Mouse (Mus musculus) spleen, postnatal 14 days (tissue): ENCODE measurements around the gene Wapl.

ENCODE experiments used
- DNase-seq, 2 experiments: peaks; one replicate each; pipeline ENCODE4 v3.0.0; 2021 to 2022; ENCODE audit warnings: low spot score in 2 of 2

Wapl gene

DNA sequence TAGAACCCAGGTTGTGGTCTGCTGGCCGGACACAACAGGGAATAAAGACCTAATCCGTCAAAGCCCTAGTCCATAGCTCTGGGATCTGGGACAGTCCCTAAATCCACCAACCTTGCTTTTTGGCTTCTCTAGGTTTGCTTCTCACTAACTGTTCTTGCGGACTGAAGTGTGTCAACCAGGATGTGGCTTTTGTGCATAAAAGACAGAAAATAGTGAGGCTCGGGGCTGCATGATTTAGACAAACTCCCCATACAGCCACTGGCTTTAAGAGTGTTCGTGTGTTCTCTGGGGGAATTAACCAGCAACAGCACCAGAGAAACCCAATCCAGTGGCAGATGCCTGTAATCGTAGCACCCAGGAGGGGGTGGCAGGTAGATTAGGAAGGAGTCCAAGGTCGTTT, 98.4 kb downstream of the Wapl start:
- no peak for DNase-seq

DNA sequence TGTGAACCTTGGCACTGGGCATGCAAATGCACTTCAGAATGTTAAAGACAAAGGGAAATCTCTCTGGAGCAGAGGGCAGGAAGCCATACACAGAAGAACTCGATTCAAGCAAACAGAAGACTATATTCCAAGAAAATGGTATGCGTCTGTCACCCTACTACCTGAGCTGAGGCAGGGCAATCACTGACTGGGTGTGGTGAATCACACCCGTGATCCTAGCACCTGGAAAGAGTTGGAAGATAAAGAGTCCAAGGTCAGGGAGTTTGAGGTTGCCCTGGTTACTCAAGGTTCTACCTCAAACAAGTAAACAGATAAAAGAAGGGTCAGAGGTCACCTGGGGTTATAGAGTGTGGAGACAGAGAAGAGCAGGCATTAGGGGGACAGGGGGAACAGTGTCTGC, 100.0 kb downstream of the Wapl start:
- no peak for DNase-seq

DNA sequence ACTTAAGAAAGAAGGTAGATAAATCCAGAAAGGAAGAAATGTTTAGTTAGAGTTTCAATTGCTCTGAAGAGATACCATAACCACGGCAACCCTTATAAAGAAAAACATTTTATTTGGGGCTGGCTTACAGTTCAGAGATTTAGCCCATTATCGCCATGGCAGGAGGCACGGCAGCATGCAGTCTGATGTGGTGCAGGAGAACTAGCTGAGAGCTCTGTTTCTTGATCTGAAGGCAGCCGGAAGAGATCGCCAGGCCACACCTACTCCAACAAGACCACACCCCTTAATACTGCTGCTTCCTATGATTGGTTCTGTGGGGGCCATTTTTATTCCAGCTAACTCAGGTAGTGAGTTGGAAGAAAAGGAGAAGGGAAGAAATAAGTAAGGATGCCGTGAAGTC, 100.5 kb downstream of the Wapl start:
- DNase-seq, result no peak

DNA sequence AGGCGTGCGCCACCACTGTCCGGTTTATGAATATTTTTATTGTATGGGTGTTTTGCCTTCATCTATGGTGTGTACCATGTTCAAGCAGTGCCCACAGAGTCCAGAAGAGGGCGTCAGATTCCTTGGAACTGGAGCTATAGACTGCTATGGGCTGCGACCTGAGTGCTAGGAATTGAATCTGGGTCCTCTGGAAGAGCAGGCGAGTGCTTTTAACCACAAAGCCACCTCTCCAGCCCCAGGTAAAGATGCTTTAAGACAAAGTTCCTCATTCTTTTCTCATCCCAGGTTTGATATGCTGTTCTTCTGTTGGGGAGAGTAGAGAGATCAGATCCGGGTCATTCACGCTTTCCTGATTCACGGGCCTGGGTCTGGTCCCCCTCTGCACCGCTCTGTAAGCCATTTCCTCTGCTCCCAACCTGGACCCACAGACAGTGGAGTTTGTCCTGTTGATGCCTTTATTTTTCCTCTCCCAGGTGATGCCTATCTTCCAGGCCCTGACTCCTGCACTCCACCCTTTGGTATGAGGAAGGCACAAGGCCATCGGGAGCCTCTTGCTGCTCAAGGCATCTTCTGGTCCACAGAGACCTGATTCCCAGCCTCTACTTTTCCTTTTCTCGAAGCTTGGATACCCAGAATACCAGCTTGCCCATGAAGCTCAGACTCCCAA, 103.1 kb downstream of the Wapl start:
- DNase-seq, result no peak

DNA sequence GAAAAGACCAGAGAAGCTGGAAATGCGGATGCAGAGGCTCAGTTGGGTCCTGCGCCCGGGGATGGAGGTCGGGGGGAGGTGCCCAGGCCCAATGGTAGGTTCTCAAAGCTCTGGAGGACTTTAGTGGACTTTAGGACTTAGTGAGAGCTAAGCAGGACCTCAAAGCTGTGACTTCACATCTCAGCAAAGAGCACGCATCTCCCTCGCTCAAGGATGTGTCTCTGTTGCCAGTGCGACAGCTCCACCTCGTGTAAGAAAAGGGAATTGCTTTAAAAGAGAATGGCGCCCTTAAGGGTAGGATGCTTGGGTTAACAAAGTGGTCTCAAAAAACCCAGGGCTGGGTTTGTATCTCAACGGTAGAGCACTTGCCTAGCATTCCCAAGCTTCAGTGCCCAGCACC, 104.1 kb downstream of the Wapl start:
- peak in 1 of 2 experiments; percentile 19 for DNase-seq

DNA sequence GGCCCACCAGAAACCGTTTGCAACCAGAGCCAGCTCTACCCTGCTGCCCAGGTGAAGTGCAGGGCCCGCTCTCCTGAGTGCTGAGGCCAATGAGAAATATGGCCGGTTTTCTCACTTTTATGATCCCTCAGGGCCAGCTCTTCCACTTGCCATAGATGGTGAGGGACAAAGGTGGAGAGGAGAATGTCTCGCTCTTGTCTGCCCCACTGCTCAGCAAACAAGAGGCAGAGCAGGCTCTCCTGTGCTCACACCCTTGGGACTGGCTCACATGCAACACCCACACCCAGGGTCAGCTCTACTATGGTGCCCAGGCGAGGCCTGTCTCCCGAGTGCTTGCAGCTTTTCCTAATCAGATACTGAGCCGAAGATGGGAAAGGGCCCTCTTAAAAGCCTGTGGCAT, 105.0 kb downstream of the Wapl start:
- no peak for DNase-seq

DNA sequence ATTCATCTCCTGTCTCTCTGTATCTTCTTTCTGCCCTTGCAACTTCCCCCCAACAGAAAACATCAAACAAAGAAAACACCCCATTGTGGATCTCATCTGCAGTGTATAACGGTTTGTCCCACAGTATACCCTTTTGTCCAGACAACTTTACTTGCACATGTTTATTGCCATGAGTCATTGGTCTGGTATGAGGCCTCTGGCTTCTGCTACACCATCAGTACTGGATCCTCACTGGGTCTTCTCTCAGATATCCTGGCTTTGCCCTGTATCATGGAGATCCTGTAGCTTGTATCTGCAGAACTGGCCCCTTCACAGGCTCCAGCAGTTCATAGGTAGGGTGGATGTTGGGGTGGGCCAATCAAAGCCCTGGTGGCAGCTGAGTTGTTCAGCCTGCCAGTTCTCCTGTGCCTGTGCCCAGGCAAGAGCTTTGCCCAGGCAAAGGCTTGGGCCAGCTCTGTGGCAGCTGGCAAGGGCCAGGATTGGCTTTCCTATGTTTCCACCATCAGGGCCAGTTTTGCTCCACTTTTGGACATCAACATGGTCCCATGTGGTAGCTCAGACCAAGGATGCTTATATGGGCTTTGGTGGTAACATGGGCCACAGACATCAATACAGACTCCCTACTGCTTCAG, 119.8 kb downstream of the Wapl start:
- DNase-seq, result no peak
